Mouse (Mus musculus) G1E (cell line): ENCODE data around the gene Acadvl.

Experiments used
- CTCF ChIP-seq: IDR thresholded peaks from 2 replicates; pipeline ENCODE4 v1.5.1; 2012; ENCODE audit warnings: low read depth, low read length, inconsistent platforms, mixed read lengths
- GATA1 ChIP-seq: IDR thresholded peaks from 2 replicates; pipeline ENCODE4 v1.6.1; 2012; ENCODE audit warnings: borderline replicate concordance, low read length, inconsistent platforms, mixed read lengths

DNA sequence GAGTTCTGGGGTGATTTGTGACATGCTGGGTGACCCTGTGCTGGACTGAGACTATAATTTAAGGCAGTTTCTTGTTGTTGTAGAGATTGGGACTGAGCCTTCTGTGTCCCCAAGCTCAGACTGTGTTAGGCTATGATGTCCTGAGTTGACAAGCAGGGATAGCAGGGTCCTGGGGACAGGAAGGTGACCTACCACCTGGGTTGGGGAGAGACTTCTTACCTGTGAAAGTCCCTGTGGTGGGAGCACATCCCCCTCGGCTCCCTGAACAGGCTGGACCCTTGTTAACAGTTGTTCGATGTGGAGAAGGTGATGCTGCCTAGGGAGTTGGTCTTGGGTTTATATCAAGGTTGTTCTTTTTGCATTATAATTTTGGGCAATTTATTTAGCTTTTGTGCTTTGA, 12.7 kb downstream of the Acadvl start:
- no peak for TF ChIP-seq CTCF
- no peak for TF ChIP-seq GATA1
